Mouse (Mus musculus) midbrain, embryonic 12.5 days (tissue): ENCODE data around the gene Cpt1c. TPM values are rescaled to one million over a fixed set of nuclear protein-coding genes. Genes with fewer than 3 reads are reported as not detected.

Experiments used
- ATAC-seq: fragments of 200-750 bp; cut with Nextera tagmentation; 2 replicates; pipeline ENCODE4 v1.8.0; 2017; ENCODE audit warnings: low read depth, moderate TSS enrichment, moderate library complexity; ENCODE audit not compliant: low FRiP score
- H3K27ac ChIP-seq: fragments of 300-500 bp; sonication (generic); replicated peaks from 2 replicates; pipeline ENCODE4 v1.5.1; 2016; ENCODE audit warnings: mild to moderate bottlenecking
- H3K27me3 ChIP-seq: fragments of 300-500 bp; sonication (generic); 2 replicates; pipeline ENCODE4 v1.6.1; 2016; ENCODE audit warnings: mild to moderate bottlenecking
- H3K36me3 ChIP-seq: fragments of 300-500 bp; sonication (generic); 2 replicates; pipeline ENCODE4 v1.6.1; 2016
- H3K4me1 ChIP-seq: fragments of 300-500 bp; sonication (generic); 2 replicates; pipeline ENCODE4 v1.6.1; 2016
- H3K4me2 ChIP-seq: fragments of 300-500 bp; sonication (generic); replicated peaks from 2 replicates; pipeline ENCODE4 v1.6.1; 2016; ENCODE audit warnings: mild to moderate bottlenecking, moderate library complexity
- H3K4me3 ChIP-seq: fragments of 300-500 bp; sonication (generic); 2 replicates; pipeline ENCODE4 v1.5.1; 2016; ENCODE audit warnings: mild to moderate bottlenecking
- H3K9ac ChIP-seq: fragments of 300-500 bp; sonication (generic); replicated peaks from 2 replicates; pipeline ENCODE4 v1.6.1; 2016; ENCODE audit warnings: mild to moderate bottlenecking, moderate library complexity
- H3K9me3 ChIP-seq: fragments of 300-500 bp; sonication (generic); 2 replicates; pipeline ENCODE4 v1.6.1; 2016; ENCODE audit warnings: mild to moderate bottlenecking
- whole genome bisulfite sequencing: fragments of 180-500 bp; shearing (Covaris S2); methylation state at CpG from one replicate; pipeline ENCODE4 v1.1.7; 2016; 5-methylcytosine and 5-hydroxymethylcytosine counted together
- polyA plus RNA-seq: library from polyadenylated mRNA; unstranded; fragments of >200 nt; fragmentation: Nextera tagmentation; extraction: Ambion mirVana; gene quantifications from 2 replicates; pipeline ENCODE4 v1.2.1, GENCODE M21; 2016

The Cpt1c gene
- polyA plus RNA-seq, 1 experiment from 2014 or later = 43.7 TPM

GRCm38 (mm10) chr7:44959281-44959680 lies 15.4 kb downstream of the Cpt1c start:
- H3K9me3 ChIP-seq = no peaks in the 10 kb centered on the region
- H3K27me3 ChIP-seq = no peaks in the 10 kb centered on the region
- no peak overlapping the region for H3K27ac ChIP-seq
- H3K4me2 ChIP-seq = no peak overlapping the region
- ATAC-seq = no peak
- WGBS = 88% methylated on average over 8 of the region's 8 CpGs
- H3K9ac ChIP-seq = no peak overlapping the region
- peaks cover 50% of the 10 kb centered on the region for H3K36me3 ChIP-seq
- H3K4me1 ChIP-seq = no peaks in the 10 kb centered on the region
- H3K4me3 ChIP-seq = no peak overlapping the region

- Histone ChIP-seq H3K9me3 (no peaks in the 10 kb centered on the region), H3K27ac (no peak overlapping the region), H3K27me3 (no peaks in the 10 kb centered on the region), H3K4me3 (no peak overlapping the region), H3K4me2 (no peak overlapping the region), H3K9ac (no peak overlapping the region), H3K36me3 (peaks cover 42% of the 10 kb centered on the region), H3K4me1 (no peaks in the 10 kb centered on the region)
- no peak for ATAC-seq
- 64% methylated on average over 7 of the region's 7 CpGs for WGBS
Observed at GRCm38 (mm10) chr7:44958208-44958607, 16.4 kb downstream of the Cpt1c start.

- WGBS = 77% methylated on average over 20 of the region's 20 CpGs
- no peak overlapping the region for H3K27ac ChIP-seq
Observed at GRCm38 (mm10) chr7:44957183-44957835, 17.3 kb downstream of the Cpt1c start.

GRCm38 (mm10) chr7:44956266-44956665 lies 18.4 kb downstream of the Cpt1c start:
- 58% methylated on average over 6 of the region's 6 CpGs for WGBS
- H3K9ac ChIP-seq = no peak overlapping the region
- no peak overlapping the region for H3K4me3 ChIP-seq
- ATAC-seq = no peak
- no peak overlapping the region for H3K27ac ChIP-seq
- peaks cover 24% of the 10 kb centered on the region for H3K36me3 ChIP-seq
- no peak overlapping the region for H3K4me2 ChIP-seq
- peaks cover 15% of the 10 kb centered on the region for H3K27me3 ChIP-seq
- no peaks in the 10 kb centered on the region for H3K9me3 ChIP-seq
- H3K4me1 ChIP-seq = peaks cover 13% of the 10 kb centered on the region; the same call in 1 of the 2 replicates

More at GRCm38 (mm10) chr7:44957183-44957835, 17.3 kb downstream of the Cpt1c start:
- peaks cover 4% of the 10 kb centered on the region for H3K27me3 ChIP-seq
- no peak overlapping the region for H3K4me3 ChIP-seq
- H3K9ac ChIP-seq = no peak overlapping the region
- H3K36me3 ChIP-seq = peaks cover 33% of the 10 kb centered on the region
- H3K9me3 ChIP-seq = no peaks in the 10 kb centered on the region
- ATAC-seq = no peak
- no peak overlapping the region for H3K4me2 ChIP-seq
- peaks cover 6% of the 10 kb centered on the region; the same call in 1 of the 2 replicates for H3K4me1 ChIP-seq

- Histone ChIP-seq H3K36me3 (peaks cover 18% of the 10 kb centered on the region; the same call in 1 of the 2 replicates), H3K4me1 (peaks cover 13% of the 10 kb centered on the region; the same call in 1 of the 2 replicates), H3K4me3 (no peak overlapping the region), H3K27ac (no peak overlapping the region), H3K27me3 (peaks cover 21% of the 10 kb centered on the region), H3K9ac (no peak overlapping the region), H3K9me3 (no peaks in the 10 kb centered on the region), H3K4me2 (no peak overlapping the region)
- ATAC-seq = no peak
- WGBS = 60% methylated on average over 5 of the region's 5 CpGs
Observed at GRCm38 (mm10) chr7:44955628-44956027, 19.0 kb downstream of the Cpt1c start.

- Histone ChIP-seq H3K9ac (no peak overlapping the region), H3K27me3 (peaks cover 34% of the 10 kb centered on the region), H3K4me1 (peaks cover 13% of the 10 kb centered on the region; the same call in 1 of the 2 replicates), H3K4me2 (no peak overlapping the region), H3K27ac (no peak overlapping the region), H3K9me3 (no peaks in the 10 kb centered on the region), H3K36me3 (peaks cover 9% of the 10 kb centered on the region; the same call in 1 of the 2 replicates), H3K4me3 (no peak overlapping the region)
- 80% methylated on average over 12 of the region's 12 CpGs for WGBS
- ATAC-seq = no peak
Observed at GRCm38 (mm10) chr7:44954091-44954885, 20.4 kb downstream of the Cpt1c start.

- peaks cover 13% of the 10 kb centered on the region; the same call in 1 of the 2 replicates for H3K4me1 ChIP-seq
- no peak for ATAC-seq
- peaks cover 38% of the 10 kb centered on the region for H3K27me3 ChIP-seq
- 58% methylated on average over 14 of the region's 14 CpGs for WGBS
- 0 out of 2 replicates have a peak, but pooled peaks cover 2% of the 10 kb centered on the region for H3K36me3 ChIP-seq
- no peak overlapping the region for H3K4me2 ChIP-seq
- no peak overlapping the region for H3K4me3 ChIP-seq
- H3K9me3 ChIP-seq = no peaks in the 10 kb centered on the region
- H3K27ac ChIP-seq = no peak overlapping the region
- 0 out of 2 replicates have a peak overlapping the region, but pooled peaks have one; percentile 20 for H3K9ac ChIP-seq
Observed at GRCm38 (mm10) chr7:44953561-44953960, 21.1 kb downstream of the Cpt1c start.

- peak overlapping the region; percentile 20; the same call in 1 of the 2 replicates for H3K27ac ChIP-seq
- H3K4me1 ChIP-seq = peaks cover 13% of the 10 kb centered on the region; the same call in 1 of the 2 replicates
- H3K36me3 ChIP-seq = no peaks in the 10 kb centered on the region
- H3K9me3 ChIP-seq = no peaks in the 10 kb centered on the region
- ATAC-seq = peak; percentile 79
- H3K4me2 ChIP-seq = peak overlapping the region; percentile 73
- 7% methylated on average over 24 of the region's 24 CpGs for WGBS
- H3K27me3 ChIP-seq = peaks cover 44% of the 10 kb centered on the region
- H3K9ac ChIP-seq = peak overlapping the region; percentile 57
- H3K4me3 ChIP-seq = peak overlapping the region; percentile 46
Observed at GRCm38 (mm10) chr7:44952611-44953306, 21.9 kb downstream of the Cpt1c start.

- Histone ChIP-seq H3K4me1 (peaks cover 13% of the 10 kb centered on the region; the same call in 1 of the 2 replicates), H3K9ac (0 out of 2 replicates have a peak overlapping the region, but pooled peaks have one; percentile 57), H3K36me3 (no peaks in the 10 kb centered on the region), H3K27me3 (peaks cover 44% of the 10 kb centered on the region), H3K4me3 (peak overlapping the region; percentile 46), H3K9me3 (no peaks in the 10 kb centered on the region), H3K4me2 (peak overlapping the region; percentile 73), H3K27ac (no peak overlapping the region)
- peak; percentile 32 for ATAC-seq
- WGBS = 0% methylated on average over 10 of the region's 10 CpGs
Observed at GRCm38 (mm10) chr7:44951960-44952359, 22.7 kb downstream of the Cpt1c start.

GRCm38 (mm10) chr7:44949922-44950321 lies 24.7 kb downstream of the Cpt1c start:
- no peak overlapping the region for H3K9ac ChIP-seq
- peaks cover 44% of the 10 kb centered on the region for H3K27me3 ChIP-seq
- WGBS = 76% methylated on average over 6 of the region's 6 CpGs
- no peak overlapping the region for H3K27ac ChIP-seq
- no peak overlapping the region for H3K4me3 ChIP-seq
- H3K36me3 ChIP-seq = no peaks in the 10 kb centered on the region
- no peak overlapping the region for H3K4me2 ChIP-seq
- no peaks in the 10 kb centered on the region for H3K9me3 ChIP-seq
- ATAC-seq = no peak
- peaks cover 13% of the 10 kb centered on the region; the same call in 1 of the 2 replicates for H3K4me1 ChIP-seq

GRCm38 (mm10) chr7:44942904-44943303 lies 31.7 kb downstream of the Cpt1c start, which contains the start of gene Tsks:
Gene Tsks (plus strand): TSS chr7:44943204.
- no peaks in the 10 kb centered on the region for H3K4me1 ChIP-seq
- no peak within 1 kb of the TSS for H3K4me2 ChIP-seq
- H3K9me3 ChIP-seq = no peaks in the 10 kb centered on the region
- ATAC-seq = no peak
- peaks cover 1% of the 10 kb centered on the region; the same call in 1 of the 2 replicates for H3K27me3 ChIP-seq
- H3K4me3 ChIP-seq = no peak within 1 kb of the TSS
- WGBS = 81% methylated on average over 7 of the region's 7 CpGs
- H3K36me3 ChIP-seq = no peaks in the 10 kb centered on the region
- H3K9ac ChIP-seq = no peak within 1 kb of the TSS
- no peak within 1 kb of the TSS for H3K27ac ChIP-seq
